Mouse (Mus musculus) lung, postnatal 14 days (tissue): Measurements from ENCODE around the gene Ak3.
A peak's percentile ranks its signal among the peaks of the same experiment; 100 is the strongest.
"Not testable (repeated sequence)": the region's sequence is repeated elsewhere in the genome, so short reads cannot be mapped to it uniquely, and the experiment has no call there.

ENCODE experiments used
- DNase-seq: peaks from one replicate; pipeline ENCODE4 v3.0.0; 2021

Ak3 gene

DNA sequence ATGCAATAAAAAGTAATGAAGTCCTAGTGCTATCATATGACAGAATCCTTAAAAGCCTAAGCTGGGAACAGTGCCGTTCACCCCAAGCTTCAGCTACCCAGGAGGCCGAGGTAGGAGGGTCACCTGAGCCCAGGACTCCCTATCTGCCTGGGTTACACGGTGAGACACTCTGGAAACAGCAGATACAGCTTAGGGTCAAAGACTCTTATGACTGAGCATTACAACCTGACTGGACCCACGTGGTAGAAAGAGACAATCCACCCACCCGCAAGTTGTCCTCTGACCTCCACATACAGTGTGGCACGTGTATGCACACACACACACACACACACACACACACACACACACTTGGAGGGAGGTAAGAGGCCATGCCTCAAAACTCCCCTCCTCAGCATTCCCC is 5.6 kb downstream of the Ak3 start:
- no peak for DNase-seq

DNA sequence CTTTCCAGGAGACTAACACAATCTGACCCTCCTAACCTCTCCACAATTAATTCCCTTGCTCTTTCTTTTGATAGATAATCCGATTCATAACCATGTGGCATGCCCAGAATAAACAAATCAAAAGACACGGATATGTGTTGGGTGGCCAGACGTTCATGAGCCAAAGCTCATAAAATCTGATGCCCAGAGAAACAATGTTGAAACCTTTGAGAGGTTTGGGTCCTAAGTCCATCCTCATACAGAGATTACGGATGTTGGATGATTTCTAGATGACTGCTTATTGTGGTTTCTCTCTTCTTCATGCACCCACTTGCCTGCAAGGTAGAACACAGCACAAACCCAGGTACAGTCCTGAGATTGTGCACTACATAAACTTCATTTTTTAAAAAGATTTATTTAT is 7.6 kb downstream of the Ak3 start:
- no peak for DNase-seq

- no peak for DNase-seq
Observed at GRCm38 (mm10) chr19:29039334-29039733, 8.4 kb downstream of the Ak3 start.

DNA sequence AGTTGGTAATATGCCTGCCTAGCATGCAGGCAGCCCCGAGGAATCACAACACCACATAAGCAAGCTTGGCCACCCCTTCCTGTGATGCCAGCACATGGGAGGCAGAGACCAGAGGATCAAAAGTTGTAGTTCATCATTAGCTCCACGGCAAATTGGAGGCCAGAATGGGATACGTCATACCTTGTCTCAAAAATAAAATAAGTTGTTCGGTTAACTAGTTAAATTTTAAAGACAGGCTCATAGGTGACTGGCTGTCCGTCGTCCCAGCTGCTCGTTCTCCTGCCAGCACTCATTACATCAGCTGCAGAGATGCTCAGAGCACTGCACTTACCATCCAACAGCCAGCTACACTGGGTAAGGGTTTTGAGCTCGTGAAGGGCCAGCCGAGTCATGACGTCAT is 10.2 kb downstream of the Ak3 start:
- DNase-seq: no peak

DNA sequence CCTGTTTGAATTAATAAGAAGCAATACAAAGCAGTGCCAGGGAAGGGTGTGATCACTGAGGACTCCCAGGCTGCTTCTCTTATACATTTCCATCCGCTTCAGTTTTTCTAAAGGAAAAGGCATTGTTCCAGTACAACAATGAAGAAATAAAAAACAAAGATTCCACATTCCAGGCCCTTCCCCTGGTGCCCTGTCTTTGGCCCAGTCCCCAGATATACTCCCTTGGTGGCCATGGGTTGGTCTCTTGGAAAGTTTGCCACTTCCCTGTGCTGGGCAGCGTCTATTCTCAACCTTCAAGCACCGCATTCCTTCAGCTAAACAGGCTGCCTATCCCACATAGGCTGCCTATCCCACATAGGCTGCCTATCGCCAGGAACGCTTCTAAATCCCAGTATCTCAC is 10.7 kb downstream of the Ak3 start:
- DNase-seq: no peak

DNA sequence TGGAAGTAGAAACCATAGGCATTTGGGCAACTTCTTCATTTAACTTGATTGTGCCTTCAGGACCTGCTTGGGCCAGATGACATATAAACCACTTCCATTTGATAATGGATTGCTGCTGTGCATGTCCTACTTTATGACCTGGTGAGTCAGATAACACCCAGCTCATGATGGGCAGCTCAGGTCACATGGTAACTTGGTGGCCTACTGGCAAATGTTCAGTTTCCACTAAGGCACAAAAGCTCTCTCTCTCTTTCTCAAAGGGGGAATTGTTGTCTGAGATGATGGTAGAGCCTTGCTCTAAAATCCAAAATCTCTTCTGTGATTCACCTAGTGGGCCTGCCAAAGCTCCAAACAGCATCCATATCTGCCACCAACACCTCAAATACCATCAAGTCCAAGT is 15.1 kb downstream of the Ak3 start:
- DNase-seq: no peak

GRCm38 (mm10) chr19:29031788-29032187 is 16.0 kb downstream of the Ak3 start:
- DNase-seq: no peak

GRCm38 (mm10) chr19:29024391-29024947 is 23.3 kb downstream of the Ak3 start:
- DNase-seq: peak; percentile 55

DNA sequence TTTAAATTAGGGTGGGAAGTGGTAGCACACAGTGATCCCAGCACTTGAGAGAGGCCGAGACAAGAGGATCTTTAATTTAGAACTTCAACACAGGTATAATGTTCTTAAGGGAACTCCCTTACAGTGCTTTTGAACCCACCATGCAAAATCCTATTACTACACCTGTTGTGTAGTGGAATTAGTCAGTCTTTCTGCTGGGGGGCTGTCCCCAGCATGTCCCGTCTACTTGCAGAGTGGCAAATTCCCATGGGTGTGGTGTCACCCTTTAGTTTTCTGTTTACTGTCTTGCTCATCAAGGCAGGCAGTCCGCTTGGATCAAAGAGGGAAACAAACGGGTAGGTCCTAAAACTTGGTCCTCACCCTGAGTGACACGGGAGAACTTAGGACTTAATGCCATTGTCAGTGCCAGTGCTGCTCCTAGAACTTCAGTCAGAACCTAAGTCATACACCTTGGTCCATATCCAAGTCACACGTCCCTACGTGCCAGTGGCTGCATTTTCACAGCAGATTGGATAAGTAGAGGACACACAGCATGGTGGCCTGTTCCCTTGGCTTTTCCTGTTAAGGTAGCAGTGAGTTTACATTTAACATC is 25.9 kb downstream of the Ak3 start:
- DNase-seq: no peak

- no peak for DNase-seq
Observed at GRCm38 (mm10) chr19:29019647-29020046, 28.1 kb downstream of the Ak3 start.

DNA sequence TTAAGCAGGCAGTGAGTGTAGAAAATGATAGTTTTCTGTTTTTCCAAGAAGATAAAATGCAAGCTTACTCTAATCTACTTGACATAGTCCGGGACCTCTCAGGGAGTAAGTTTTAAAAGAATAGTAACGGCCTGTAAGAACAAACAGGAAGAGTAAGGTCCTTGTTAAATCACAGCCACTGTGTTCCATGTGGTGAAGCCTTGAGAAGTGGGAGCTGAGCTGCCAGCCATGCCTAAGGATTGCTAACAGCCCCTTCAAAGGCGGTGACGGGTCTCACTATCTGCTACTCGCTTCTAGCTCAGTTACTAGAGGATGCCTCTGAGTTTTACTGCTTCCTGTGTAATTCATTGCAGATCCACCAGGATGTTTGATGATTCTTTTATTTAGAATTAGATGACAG is 31.0 kb downstream of the Ak3 start:
- no peak for DNase-seq

DNA sequence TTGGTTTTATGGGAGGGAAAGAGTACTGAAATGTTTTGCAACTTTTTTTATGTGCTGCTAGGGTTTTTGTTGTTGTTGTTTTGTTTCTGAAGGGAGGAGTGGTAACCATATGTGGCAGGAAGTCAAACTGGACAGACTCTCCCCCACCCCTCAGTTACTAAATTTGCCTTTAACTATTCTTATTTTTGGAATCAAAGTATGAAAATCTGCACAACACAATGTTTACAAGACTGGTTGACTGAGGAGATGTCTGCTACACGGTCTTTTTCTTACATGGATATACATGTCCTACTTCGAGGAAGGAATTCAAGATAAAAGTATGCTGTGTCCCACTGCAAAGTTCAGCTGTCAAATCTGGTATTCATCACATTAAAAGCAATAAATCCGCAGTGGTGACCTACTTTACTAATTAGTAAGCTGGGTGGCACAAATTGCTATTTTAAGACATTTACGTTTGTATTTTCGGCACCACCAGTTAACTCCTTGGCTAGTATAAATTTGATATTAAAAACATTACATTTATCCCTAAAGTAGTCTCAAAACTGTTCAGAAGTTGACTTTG is 31.5 kb downstream of the Ak3 start:
- DNase-seq: no peak

- no peak for DNase-seq
Observed at GRCm38 (mm10) chr19:29015410-29016203, 32.2 kb downstream of the Ak3 start.

DNA sequence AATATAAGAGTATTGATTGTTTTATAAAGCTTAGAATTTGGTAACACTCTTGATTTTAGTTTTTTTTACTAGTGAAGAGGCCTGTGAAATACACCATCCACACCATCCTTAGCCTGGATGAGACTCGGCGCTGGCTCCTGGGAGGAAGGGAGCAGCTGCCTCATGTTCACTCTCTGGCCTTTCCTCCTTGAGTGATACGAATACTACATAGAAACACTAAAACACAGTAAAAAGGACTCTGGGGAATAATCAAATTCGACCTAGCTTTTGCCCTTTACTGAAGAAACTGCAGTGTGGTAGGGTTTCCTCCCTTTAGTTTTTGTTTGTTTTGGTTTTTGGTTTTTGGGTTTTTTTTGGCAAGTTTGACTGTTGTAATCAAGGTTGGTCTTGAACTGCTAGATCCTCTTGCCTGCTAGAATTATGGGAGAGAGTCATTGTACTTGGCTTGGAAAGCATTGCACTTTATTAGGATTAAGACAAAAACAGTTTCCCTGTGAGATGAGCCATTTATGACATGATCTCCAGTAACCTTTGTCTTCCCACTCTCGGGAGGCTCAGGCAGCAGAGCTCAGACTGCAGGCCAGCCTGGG is 33.2 kb downstream of the Ak3 start:
- DNase-seq: no peak

- no peak for DNase-seq
Observed at GRCm38 (mm10) chr19:29011355-29011990, 36.3 kb downstream of the Ak3 start.

GRCm38 (mm10) chr19:29009046-29009445 is 38.7 kb downstream of the Ak3 start:
- DNase-seq: no peak

GRCm38 (mm10) chr19:29008069-29008706 is 39.6 kb downstream of the Ak3 start:
- no peak for DNase-seq

DNA sequence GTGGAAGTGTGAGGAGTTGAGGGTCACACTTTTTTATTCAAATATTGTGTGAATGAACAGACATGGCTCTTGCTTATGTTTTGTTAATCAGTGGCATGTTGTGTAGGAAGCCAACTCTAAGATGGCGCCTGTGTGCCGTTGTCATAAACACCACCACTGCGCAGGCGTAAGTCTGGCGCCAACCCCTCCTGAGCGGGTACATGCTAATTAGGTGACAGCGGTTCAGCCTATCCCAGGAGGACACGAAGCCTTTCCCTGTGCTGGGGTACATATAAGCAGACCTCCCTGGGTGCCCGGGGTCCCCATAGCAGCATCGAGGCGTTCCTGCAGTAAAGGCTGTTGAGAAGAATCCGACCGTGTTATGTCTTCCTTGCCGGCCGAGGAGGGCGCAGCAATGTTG is 47.4 kb downstream of the Ak3 start:
- not testable (repeated sequence) for DNase-seq

- no peak for DNase-seq
Observed at GRCm38 (mm10) chr19:28997976-28998630, 49.7 kb downstream of the Ak3 start.

GRCm38 (mm10) chr19:28995366-28995765 is 52.4 kb downstream of the Ak3 start:
- no peak for DNase-seq

DNA sequence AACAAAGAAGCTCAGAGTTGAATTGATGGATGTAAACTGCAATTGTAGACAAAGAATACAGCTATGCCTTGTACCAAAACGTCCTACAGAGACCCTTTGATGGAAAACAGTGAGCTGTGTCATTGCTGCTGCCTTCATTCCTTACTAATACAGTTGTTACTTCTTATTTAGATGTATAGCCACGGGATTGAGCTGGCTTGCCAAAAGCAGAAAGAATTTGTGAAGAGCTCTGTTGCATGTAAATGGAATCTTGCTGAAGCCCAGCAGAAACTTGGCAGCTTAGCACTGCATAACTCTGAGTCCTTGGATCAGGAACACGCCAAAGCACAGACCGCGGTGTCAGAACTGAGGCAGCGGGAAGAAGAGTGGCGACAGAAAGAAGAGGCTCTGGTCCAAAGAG is 52.9 kb downstream of the Ak3 start:
- no peak for DNase-seq

- DNase-seq: no peak
Observed at GRCm38 (mm10) chr19:28991391-28991790, 56.4 kb downstream of the Ak3 start.
